Mouse (Mus musculus): ENCODE results near the gene Mpzl2. TPM values are rescaled to one million over a fixed set of nuclear protein-coding genes. Genes with fewer than 3 reads are reported as not detected.

Mpzl2 gene
- polyA plus RNA-seq (2015; fragmentation: Nextera tagmentation; extraction: Ambion mirVana) = 0.42 and 0.55 TPM in 2 replicates

DNA sequence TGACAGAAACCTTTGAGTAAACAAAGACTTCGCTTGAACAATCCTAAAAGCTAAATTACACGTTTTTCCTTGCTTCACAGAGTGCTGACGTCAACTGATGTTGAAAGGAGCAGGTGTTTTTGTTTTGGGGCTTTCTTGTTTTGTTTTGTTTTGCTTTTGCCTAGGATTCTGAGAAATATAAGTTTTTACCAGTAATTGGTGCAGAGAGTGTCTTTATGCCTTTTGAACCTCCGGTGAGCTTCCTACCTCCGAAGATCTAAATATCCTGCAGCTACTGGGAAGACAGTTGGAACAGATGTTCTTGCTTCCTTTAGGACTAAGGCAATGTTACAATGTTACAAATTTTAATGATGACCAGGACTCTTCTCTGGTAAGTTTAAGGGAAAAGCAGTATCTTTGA is at the start of gene Mpzl2:
Gene Mpzl2 (plus strand): TSS at position 301 of the 400 bp plus-strand sequence.

DNA sequence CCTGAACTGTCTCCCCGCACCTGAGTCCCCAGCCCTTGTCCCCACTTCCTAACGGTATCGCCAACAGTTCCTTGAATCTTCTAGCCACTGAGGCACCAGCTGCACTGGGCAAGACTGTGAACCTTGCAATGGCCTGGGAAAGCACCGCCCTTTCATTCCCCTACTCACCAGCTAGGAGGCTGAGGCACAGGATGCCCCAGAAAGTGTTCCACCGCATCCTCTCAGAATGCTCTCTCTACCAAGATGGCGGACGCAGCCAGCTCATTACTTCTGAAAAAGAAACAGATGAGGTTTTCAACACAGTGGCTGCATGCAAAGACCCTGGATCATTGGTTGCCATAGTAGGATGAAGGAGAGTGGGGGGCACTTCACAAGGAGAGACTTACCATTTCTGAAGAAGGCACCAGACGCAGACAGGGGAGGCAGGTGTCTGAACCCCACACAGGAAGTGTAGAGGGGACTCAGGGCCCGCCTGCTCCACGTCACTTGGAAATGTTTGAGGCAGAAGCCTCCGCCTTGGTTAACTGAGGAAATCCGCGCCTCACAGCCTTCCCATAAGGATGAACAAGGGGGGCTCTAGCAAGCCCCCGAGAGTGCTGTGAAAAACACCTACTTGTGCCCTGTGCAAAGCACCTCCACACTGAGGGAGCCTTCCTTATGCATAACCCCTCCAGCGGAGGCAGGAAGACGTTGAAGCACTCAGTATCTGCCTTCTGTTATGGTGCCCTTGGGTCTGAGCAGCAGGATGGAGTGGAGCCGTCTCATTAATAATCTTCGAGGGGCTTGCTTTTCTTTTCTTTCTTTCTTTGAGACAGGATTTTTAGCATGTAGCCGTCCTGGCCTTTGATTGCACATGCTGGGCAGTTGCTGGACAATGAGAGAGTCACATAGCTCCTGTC is 30.2 kb upstream of the Mpzl2 start, which contains the start of gene Cd3e:
Gene Cd3e (minus strand): TSS at position 448 of the 899 bp plus-strand sequence.

DNA sequence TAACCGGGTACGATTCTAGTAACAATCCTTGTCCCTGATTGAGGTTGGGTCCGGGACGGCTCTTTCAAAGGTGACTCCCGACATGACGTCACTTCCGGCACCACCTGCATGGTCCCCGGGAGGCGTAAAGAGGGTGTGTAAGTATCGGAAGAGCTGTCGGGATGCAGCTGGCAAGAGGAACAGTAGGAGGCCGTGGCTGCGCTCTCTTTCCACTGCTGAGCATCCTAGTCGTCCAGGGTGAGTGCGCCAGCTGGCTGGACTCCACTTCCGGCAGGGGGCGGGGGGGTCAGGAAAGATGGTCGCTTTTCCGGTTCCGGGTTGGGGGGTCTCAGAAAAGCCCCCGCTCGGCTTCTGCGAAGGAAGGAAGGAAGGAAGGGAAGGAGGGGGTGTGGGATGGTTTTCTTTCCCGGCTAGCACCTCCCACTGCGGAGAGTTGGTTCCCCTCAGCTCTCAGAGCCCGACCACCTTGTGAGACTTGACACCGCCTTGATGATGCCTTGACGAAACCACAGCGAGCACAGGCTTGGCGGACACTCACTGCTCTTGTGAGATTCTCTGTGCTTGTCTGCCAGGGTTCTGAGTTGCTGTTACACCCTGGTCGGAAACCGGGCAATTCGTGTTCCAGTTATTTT is 15.6 kb downstream of the Mpzl2 start, which contains the start of gene Mpzl3:
Gene Mpzl3 (plus strand): TSS at position 105 of the 632 bp plus-strand sequence.

DNA sequence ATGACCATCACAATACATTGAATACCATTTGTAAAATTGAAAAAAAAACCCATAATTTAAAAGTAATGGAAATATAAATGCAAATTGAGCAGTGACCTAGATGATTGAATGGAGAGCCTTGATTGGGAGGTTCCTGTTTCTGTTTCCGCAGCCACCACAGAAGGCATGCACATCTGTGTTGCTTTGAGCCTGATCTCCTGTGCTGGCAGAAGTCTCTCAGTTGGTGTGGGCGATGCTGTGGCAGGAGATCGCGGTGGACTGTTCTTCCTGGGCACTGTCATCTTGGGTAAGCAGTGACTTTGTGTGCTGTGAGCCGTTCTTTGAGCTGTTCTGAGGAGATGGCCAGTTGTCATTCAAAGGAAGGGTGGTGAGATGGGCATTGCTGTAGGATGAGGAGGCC is 39.4 kb downstream of the Mpzl2 start, which contains the start of gene Jaml:
Gene Jaml (plus strand): TSS at position 173 of the 400 bp plus-strand sequence.

Other genes with a start within 250 kb of the Mpzl2 start
- gene Tmem25, start 240.5 kb upstream of the Mpzl2 start, polyA plus RNA-seq (2015; fragmentation: Nextera tagmentation; extraction: Ambion mirVana) = 0.15 and 0.20 TPM in 2 replicates
- 0.29 and 0.34 TPM in 2 replicates for gene Ttc36, start 236.7 kb upstream of the Mpzl2 start, polyA plus RNA-seq (2015; fragmentation: Nextera tagmentation; extraction: Ambion mirVana)
- gene Kmt2a, start 158.5 kb upstream of the Mpzl2 start, polyA plus RNA-seq (2015; fragmentation: Nextera tagmentation; extraction: Ambion mirVana) = 6.8 and 7.2 TPM in 2 replicates
- gene Atp5l, start 119.1 kb upstream of the Mpzl2 start, polyA plus RNA-seq (2015; fragmentation: Nextera tagmentation; extraction: Ambion mirVana) = 750 and 762 TPM in 2 replicates
- 10.6 and 11.0 TPM in 2 replicates for gene Ube4a, start 74.2 kb upstream of the Mpzl2 start, polyA plus RNA-seq (2015; fragmentation: Nextera tagmentation; extraction: Ambion mirVana)
- 1.8 and 3.4 TPM in 2 replicates for gene Cd3g, start 59.4 kb upstream of the Mpzl2 start, polyA plus RNA-seq (2015; fragmentation: Nextera tagmentation; extraction: Ambion mirVana)
- gene Cd3d, start 58.0 kb upstream of the Mpzl2 start, polyA plus RNA-seq (2015; fragmentation: Nextera tagmentation; extraction: Ambion mirVana) = 4.1 and 4.5 TPM in 2 replicates
- gene Cd3e, start 30.2 kb upstream of the Mpzl2 start, polyA plus RNA-seq (2015; fragmentation: Nextera tagmentation; extraction: Ambion mirVana) = 0.52 and 0.79 TPM in 2 replicates
- gene Mpzl3, start 15.4 kb downstream of the Mpzl2 start, polyA plus RNA-seq (2015; fragmentation: Nextera tagmentation; extraction: Ambion mirVana) = 0.70 and 1.1 TPM in 2 replicates
- gene Jaml, start 39.4 kb downstream of the Mpzl2 start, polyA plus RNA-seq (2015; fragmentation: Nextera tagmentation; extraction: Ambion mirVana) = 10.2 and 10.3 TPM in 2 replicates
- gene Scn2b, start 78.0 kb downstream of the Mpzl2 start, polyA plus RNA-seq (2015; fragmentation: Nextera tagmentation; extraction: Ambion mirVana) = 0.38 and 0.42 TPM in 2 replicates
- 0.19 and 0.24 TPM in 2 replicates for gene Scn4b, start 98.6 kb downstream of the Mpzl2 start, polyA plus RNA-seq (2015; fragmentation: Nextera tagmentation; extraction: Ambion mirVana)
- gene BC049352, start 142.2 kb downstream of the Mpzl2 start, polyA plus RNA-seq (2015; fragmentation: Nextera tagmentation; extraction: Ambion mirVana) = 0.28 and 0.34 TPM in 2 replicates
- 0.12 TPM in 1 of 2 replicates, not detected in the other for gene Tmprss4, start 164.3 kb downstream of the Mpzl2 start, polyA plus RNA-seq (2015; fragmentation: Nextera tagmentation; extraction: Ambion mirVana)
- 3.3 and 5.8 TPM in 2 replicates for gene Il10ra, start 229.3 kb downstream of the Mpzl2 start, polyA plus RNA-seq (2015; fragmentation: Nextera tagmentation; extraction: Ambion mirVana)

All from spleen, postnatal 0 days (tissue).